Mouse (Mus musculus) Muller cell, postnatal 12 days (primary cell): ENCODE measurements around the gene Pnrc1.

Experiments
- DNase-seq: peaks from one replicate; pipeline ENCODE4 v3.0.0-alpha.2; 2015; ENCODE audit errors: inconsistent ontology term

Gene Pnrc1

DNA sequence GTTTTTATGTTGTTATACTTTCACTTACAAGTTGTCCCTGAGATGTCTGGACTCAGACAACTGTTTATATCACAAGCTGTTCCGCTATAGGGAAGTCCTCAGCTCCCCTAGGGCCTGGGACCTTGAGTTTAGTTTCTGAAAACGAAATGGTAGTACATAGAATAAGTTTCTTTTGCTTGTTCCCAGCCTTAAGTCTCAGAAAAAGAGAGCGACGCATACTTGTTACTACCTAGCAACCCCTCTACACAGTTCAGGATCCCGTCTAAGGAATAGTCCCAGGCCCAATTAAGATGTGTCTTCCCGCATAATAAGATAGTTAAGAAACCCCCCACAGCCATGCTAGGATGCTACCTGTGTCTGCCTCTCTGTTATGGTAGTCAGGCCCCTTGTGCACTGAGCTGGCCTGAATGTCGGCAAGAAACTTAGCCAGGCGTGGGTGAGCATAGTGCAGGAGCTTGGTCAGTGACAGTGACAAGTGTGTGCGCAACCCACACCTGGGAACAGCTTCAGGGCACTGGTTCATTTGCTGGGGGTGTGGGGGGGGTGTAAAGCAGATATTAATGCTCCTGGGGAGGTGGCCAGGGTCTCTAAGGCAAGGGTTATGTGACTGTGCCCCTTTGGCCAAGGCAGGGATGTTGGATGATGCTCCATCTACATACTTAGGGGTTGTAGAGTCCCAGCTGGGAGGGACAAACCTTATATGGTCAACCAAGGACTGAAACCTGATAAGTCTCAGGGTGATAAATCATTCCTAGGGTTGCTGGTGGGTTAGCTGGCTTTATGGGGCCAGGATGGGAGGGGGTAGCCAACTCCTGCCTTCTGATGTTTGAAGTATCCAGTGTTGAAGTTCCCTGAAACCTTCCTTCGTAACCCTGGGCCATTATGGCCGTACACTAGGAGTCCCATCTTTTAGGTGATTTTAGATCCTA lies 19.3 kb downstream of the Pnrc1 start:
- DNase-seq, result no peak

DNA sequence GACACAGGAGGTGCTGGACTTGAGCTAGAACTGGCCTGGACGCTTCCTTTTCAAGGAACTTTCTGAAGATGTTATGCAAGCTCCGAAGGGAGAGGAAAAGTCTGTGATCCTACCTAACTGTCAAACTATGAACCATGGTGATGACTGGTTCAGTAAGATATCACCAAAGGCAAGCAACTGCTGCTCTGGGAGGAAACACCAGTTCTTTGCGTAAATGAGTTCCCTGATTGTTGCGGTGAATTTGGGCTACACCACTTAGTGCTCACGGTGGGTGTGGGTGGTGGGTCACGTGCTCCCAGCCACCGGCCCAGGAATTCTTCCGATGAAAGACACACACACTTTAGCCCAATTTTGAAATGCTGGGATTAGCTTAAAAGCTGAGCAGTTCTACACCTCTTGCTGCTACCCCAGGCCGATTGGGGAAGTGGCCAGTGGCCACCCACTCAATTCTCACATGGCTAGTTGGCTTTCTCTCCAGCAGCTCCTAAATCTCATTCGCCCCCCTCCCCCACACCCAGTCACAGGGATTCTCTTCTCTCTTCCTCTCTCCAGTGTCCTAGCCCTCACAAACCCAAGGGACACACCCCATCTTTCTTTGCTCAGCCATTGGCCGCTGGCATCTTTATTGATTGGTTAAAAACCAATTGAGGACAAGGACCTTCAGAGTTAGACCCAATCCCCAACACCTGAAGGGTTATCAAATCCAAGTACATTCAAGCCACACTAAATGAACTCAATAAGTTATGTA lies 24.8 kb downstream of the Pnrc1 start:
- DNase-seq, result no peak

DNA sequence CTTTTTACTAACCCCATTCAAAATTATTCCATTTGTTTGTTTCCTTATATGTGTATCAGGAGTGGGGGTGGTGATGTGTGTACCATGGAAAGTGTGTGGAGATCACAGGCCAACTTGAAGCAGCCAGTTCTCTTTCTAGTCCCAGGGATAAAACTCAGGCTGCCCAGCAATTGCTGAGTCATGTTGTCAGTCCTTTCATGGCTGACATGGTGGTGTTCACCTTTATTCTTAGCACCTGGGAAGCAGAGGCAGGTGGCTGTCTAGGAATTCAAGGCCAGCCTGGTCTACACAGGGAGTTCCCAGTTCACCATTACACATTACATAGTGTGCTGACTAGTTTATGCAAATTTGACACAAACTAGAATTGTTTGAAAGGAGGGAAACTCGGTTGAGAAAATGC lies 27.1 kb downstream of the Pnrc1 start:
- DNase-seq, result no peak

DNA sequence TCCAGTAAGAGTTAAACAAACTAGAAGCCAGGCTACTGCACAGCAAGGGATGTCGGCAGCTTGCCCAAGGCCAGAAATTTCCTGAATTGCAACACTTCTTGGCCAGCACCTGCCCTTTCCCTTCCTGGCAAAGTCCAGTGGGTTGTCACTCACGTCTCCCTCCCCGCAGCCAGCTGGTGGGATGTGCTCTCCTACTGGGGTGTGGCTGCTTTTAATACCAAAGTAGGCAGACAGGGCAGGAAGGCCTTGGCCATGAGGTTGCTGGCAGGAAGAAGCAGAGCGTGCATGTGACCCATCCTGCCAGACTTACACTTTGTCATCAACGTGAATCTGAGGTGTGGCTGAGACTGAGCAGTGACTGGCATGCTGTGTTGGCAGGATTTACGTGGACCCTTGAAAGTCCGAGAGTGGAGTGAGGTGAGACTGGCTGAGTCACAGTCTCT lies 28.6 kb downstream of the Pnrc1 start:
- peak; percentile 95 for DNase-seq

DNA sequence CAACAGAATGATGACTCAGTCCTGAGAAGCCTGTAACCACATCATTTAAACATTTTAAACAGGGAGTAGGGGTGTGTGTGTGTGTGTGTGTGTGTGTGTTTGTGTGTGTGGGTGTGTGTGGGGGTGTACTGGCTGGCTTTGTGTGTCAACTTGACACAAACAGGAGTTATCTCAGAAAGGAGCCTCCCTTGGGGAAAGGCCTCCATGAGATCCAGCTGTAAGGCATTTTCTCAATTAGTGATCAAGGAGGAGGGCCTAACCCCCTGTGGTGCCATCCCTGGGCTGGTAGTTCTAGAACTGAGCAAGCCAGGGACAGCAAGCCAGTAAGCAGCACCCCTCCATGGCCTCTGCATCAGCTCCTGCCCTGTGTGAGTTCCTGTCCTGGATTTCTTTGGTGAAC lies 29.7 kb downstream of the Pnrc1 start:
- DNase-seq, result peak; percentile 34

DNA sequence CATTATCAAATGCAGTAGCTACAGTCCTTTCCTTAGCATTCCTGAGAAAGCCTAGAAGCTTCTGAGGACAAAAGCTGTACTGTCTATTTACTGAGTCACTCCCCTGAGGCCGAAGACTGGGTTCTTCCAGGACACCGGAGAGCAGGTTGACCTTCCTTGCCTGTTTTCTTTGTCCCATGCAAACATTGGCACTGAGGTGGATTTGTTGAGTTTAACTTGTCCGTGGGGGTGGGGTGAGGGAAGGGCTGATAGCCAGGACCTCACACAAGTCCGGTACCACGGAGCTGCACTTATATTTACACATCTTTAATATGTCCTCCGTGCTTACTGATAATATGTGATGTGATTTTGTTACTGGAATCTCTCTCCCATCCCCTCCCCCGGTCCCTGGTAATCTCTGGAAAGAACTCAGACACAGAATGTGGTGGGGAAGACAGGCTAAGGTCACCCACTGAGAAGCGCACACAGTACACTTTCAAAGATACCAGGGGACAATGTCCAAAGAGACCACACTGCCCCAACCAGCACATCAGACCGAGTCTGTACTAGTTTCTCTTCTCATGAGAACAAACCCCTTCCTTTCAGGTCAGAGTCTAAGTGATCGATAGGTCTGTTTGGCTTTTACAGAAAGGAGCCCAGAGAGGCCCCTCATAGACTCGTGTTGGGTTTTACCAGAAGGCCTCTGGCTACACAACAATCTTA lies 32.5 kb downstream of the Pnrc1 start:
- DNase-seq, result peak; percentile 49

DNA sequence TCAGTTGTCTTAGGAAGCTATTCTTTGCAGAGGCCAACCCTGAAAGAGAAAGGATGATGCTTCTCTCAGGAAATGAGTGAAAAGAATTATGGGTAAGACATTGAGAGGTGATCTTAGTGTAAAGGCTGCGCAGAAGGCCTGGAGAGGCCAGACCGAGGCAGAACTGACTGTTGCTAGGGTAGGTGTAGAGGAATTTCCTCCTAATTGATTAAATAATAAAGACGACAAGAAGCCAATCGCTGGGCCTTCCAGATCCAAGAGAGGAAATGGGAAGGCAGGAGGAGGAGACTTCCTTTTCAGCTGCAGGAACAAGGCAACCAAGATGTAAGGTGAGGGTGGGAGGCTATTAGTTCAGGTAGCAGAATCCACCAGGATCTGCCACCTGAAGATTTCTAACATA lies 35.3 kb downstream of the Pnrc1 start:
- DNase-seq, result no peak

DNA sequence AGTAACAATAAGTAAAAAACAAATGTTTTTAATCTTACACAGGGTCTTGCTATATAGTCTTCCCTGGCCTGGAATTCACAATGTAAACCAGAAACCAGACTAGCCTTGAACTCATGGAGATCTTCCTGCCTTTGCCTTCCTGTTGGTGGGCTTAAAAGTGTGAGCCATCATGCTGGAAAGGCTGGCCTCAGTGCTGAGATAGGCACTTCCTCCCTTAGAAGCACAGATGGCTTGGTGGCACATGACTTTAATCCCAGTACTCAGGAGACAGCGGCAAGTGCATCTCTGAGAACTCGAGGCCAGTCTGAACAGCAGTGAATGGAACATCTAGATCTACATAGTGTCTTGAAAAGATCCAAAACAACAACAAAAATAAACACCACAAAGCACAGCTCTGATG lies 39.1 kb downstream of the Pnrc1 start:
- no peak for DNase-seq

DNA sequence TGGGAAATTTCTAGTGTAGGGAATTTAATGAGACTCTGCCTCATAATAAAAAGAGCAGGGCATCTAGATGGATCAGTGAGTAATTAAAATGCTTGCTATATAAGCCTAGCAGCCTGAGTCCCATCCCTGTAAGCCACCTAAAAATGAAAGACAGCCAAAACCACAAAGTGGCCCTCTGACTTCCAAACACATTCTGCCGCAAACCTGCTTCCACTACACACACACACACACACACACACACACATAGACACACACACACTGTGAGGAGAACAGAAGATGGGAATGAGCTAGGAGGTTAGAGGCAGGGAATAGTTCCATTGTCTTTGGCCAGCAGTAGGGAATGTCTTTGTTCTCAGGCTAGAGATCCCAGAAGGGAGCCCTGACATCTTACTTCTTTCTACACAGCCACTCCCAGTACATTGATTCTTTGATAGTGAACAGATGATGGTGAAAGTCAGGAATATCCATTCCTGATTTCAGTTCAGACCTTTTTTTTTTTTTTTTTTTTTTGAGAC lies 40.2 kb downstream of the Pnrc1 start:
- DNase-seq, result peak; percentile 76

DNA sequence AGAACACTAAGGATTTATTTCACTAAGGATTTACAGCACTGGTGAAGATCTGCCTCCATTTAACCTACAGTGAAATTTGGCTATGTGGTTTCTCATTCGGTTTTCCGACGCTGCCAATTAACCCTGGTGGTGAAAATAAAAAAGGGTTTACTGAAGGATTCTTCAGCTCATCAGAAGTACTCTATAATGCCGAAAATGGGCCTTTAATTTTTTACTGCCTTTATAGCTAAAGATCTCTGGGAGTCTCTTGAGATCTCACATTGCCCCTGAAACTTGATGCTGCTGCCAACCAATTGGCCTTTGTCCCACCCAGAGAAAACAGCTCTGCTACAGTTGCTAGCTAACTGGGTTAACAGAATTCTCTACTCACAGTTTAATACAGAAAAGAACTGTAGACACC lies 41.0 kb downstream of the Pnrc1 start:
- DNase-seq, result no peak

DNA sequence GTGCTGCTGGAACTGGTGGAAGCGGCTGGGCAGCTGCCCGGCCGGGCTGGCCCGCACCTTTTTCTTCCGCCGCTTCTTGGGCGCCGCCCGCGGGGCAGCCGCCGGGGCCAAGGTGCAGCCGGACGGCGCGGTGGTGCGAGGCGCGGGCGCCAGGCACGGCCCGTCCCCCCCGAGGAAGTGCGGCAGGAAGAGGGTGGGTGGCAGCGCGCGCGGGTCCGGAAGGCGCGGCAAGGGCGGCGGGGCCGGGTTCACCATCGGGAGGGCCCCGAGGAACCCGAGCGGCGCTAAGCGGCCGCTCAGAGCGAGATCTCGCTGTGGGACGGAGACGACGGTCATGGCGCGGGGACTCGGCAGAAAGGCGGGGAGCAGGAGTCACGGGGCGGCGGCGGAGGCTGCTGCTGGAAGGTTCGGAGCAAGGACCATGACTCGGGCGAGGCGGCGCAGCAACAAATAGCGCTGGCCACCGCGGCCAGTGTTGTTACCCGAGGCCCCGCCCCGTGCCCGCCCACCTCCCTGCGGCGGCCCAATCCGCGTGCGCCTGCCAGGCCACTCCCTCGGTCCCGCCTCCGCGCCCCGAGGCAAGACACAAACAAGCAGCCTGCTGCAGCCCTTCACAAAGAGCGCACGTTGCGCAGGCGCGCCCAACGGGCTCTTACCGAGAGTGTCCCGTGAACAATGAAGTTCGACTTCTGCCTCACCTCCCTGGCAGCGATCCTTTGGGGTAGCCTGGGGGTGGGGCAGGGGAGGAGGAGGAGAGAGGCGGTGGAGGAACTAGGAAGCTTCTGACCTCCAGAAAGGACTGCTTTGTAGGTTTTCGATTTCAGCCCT lies 41.7 kb downstream of the Pnrc1 start:
- DNase-seq, result peak; percentile 99

DNA sequence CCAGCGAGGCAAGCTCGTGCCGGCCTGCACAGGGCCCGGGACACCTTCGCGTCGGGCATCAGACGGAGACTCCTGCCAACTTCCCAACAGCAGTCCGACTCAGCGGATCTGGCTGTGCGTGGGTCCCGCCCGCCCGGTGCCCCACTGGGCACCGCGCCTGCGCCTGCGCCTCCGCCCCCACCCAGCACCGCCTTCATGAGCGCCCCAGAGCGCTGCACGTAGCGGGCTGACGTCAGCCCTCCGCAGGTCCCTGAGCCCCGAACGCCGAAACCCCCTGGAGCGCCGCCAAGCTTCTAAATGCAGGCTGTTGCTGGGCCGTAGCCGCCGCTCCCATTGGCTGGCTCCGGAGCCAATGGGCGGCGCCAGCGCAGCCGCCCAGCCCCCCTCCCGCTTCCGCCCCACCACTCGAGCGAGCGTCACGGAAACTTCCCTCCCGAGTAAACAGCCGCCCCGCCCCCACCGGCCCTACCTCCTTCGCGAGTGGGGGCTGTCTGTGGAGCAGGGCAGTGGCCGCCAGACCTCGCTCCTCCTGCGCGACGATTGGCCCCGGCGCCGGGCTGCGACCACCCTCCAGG lies 42.4 kb downstream of the Pnrc1 start:
- DNase-seq, result peak; percentile 99

DNA sequence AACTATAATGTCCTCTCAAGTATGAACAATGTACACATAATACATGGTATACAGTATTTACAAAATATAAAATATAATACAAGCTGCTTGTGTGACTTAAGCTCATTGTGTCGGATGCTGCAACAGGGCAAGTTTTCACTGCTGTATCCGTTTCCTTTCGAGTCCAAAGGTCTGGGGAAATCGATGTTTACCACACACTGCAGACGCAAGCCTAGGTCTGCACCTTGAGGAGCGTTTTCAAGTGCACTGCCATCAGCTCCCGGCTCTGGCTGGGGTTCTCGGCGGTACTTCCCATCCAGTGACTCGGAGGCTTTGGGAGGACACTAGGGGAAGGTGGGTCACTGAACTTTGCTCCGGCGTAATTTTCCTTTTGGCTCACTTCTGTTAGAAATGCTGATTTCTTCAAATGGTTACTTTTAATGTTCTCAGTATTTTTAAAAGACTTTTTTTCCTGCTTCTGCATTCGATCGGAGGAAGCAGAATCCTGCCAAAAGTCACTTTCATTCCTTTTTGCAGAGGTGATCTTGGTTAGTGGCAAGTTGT lies 44.0 kb downstream of the Pnrc1 start:
- no peak for DNase-seq

DNA sequence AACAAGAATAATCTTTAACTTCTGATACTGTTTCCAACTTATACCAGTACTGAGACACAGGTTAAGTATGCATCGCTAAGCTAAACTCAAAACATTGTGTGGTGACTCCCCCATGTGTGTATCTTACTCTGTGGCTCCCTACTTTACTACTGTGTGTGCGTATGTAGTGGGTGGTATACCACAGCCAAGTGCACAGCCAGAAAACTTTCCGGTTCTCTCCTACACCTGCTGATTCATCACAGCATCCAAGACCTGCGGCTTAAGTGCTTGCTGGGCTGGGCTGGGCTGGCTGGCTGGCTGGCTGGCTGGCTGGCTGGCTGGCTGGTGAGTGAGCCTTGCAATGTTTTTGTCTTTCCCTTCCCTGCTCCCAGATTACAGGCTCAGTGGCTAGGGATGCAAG lies 46.0 kb downstream of the Pnrc1 start:
- peak; percentile 24 for DNase-seq

DNA sequence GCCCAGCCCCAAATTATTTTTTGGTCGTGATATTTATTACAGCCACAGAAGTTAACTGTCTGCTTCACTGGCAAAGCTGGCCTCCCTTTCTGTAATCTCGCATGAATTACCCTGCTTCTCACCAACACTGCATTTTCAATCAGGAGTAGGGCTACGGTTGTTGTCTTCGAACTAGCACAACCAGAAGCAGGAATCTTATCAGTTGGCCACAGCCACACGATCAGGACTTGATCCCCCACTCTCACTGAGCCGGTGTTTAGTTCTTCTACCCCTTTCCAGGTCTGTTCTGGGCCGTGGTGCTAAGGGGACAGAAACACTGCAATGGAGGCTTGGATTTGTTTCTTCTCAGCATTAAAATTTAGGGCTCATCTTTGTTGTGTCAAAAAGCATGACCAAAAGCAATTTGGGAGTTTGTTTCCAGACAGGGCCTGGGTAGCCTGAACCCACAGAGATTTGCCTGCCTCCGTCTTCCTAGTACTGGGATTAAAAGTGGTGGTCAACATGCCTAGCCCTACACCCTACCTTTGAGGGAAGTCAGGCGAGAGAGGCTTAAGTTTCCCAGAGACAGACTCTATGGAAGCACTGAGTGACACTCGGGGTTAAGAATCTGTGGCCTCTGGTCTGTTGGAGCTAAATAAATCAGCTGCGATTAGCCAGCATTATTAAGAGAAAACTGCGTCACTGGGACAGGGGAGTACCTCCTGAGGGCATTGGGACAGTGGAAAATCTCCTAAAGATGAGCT lies 46.8 kb downstream of the Pnrc1 start:
- DNase-seq, result peak; percentile 4

DNA sequence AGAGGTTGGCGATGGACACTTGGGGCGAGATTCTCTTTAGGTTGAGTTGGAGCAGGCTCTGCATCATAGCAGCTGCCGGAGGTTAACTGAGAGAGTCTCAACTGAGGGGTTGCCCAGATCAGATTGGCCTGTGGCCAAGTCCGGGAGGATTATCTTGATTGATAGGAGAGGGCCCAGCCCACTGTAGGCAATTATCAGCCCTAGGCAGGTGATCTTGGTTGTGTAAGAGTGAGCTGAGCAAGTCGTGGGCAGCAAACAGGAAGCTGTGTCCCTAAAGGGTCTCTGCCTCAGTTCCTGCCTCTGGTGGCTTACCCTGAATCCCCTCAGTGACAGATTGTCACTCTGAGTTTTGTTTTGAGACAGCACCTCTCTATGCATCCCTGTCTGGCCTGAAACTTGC lies 47.4 kb downstream of the Pnrc1 start:
- peak; percentile 11 for DNase-seq

DNA sequence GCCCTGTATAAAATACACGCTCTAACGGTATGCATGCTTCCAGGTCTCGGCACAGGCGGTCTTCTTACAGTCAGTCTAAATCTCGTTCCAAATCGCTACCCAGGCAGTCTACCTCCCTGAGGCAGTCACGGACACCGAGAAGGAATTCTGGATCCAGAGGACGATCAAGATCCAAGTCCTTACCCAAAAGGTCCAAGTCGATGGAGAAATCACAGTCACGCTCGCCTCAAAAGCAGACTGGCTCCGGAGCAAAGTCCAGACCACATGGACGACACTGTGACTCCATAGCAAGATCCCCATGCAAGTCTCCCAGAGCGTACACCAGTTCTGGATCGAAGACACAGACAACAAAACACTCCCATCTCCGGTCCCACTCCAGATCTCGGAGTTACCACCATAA lies 59.1 kb downstream of the Pnrc1 start:
- DNase-seq, result no peak

DNA sequence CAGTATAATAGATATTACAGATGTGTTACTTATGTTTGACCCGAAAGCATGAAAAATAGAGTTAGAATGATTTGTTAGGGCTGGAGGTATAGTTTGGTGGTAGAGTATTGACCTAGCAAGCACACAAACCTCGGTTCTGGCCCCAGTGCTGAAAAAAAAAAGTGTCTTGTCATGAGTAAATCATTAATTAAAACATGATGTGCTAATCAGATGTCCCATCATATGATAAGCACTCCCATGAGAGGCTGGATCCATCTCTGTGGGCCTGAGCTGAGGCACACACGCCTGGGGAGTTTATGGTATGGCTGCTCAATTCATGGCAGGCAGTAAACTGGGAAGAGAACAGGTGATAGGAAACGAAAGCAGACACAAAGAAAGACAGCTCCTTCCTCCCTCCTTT lies 60.3 kb downstream of the Pnrc1 start:
- no peak for DNase-seq

DNA sequence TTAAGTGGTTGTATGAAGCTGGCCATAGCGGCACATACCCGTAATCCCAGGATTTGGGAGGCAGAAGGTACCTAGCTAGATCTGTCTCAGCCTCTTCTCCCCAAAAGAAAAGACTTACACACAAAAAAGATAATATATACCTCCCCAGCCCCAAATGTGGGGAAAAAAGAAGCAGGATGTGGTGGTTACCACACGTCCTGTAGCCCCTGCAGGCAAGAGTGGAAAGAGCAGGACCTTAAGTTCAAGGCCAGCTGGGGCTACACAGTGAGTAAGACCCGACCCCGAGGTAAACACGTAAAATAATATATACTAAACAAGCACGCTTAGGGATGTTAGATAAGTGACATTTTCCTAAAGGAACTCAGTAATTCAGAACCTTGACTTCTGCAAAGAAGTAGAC lies 62.8 kb downstream of the Pnrc1 start:
- no peak for DNase-seq
